Mouse (Mus musculus): ENCODE data around the gene Gm49325.

Gene Gm49325

DNA sequence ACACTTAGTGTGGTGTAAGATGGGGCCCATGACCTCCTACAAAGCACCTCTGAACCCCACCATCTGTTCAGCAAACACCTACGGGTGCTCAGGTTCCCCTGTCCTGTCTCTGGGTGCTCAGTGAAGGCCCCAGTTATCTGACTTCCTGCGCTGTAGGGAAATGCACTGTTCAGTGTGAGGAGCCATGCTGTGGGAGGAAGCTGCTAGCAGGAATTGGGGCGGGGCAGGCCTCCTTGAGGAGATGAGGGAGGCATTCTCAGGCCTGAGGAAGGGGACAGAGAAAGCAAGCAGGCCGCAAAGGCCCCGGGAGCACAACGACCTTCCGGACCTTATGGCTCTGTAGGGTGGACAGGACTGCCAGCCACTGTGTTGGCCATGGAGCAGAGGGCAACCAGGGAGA is 16.9 kb upstream of the Gm49325 start:
- DNase-seq (ENCODE audit: low spot score in 2 of 2), result no peak

DNA sequence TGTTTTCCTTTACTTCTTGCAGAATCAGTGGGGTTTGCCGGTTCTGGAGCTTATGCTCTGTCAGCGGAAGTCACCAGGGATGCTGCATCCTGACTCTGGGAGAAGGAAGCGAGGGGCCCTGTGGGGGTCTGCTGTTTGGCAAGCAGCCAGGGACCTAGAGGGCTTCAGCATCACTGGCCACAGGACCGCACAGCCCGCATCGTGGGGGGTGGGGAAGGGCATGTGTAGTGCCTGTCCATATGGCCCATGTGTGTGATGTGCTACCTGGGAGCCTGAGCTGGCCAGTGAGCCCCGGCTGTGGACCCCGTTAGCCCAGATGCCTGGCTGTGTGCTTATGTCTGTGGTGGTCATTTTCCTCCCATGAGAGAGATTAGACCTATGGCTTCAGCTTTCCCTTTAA is 16.2 kb upstream of the Gm49325 start:
- no peak for DNase-seq (ENCODE audit: low spot score in 2 of 2)

DNA sequence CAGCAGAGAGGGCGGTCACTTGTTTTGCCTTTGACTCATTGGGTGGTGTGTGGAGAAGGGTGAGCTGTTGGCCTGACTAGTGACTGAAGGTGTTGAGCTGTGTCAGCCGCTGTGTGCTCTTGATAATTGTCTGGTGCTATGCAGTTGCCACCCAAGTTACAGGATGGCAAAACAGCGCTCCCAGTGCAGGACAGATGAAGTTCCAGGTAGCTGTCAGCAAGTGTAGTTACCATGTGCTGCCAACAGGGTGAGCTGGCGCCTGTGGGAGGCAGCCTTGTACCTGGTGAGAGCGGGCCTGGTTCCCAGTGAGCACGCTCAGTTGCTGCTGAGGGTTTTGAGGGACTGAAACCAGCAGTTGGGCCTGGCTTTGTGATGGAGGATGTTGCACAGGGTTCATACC is 15.2 kb upstream of the Gm49325 start:
- DNase-seq (ENCODE audit: low spot score in 2 of 2), result peak; percentile 39 to 63

DNA sequence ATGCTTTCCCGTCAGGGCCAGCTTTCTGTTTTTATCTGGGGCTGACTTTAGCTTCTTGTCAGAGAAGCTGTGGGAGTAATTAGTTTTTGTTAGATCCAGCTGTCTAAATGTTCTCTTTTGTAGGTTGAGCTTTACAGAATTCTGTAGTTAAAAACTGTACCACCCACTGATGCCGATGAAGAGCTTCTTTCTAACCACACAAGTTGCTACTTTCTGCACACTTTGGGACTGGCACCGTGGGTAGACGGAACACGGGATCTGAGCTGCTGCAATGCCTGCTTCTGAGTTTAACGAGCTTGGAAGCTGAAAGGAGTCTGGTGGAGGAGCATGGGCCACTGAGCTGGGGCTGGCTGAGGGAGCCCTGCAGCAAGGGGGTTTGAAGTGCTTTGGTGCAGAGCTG is 14.5 kb upstream of the Gm49325 start:
- DNase-seq (ENCODE audit: low spot score in 2 of 2), result no peak

DNA sequence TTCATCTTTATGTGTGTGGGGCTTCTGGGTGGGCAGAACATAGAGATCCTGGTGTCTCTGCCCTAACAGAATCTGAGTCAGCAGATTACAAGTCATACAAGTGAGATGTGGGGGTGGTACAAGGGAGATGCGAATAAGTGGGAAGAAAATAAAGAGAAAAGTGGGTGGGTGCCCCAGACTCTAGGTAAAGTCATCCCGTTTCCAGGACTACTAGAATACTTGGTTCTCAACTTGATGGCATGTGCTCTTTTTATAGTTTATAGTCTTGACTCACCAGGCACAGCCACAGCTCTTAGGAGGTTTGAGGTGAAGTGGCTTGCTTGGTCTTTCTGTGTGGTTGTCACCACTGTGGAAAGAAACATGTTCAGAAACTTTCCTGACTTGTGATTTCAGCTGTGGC is 9.9 kb upstream of the Gm49325 start:
- DNase-seq (ENCODE audit: low spot score in 2 of 2), result no peak

DNA sequence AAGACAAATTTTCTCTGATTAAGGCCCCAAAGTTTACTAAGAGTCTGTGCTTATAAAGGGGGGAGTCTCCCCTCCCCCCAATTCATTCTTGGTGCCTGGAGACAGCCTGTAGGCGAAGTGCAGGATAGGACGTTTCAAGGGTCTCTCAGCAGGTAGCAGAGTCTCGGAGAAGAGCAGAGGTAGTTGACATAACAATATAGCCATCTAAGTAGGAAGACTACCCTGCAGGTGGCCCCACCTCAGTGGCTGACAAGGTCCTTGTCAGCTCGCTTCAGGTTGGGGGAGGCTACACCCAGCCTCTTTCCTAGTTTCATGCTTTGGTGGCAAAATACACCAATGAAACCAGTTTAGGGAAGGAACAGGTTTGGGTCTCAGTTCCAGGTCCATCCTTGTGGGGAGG is 3.0 kb upstream of the Gm49325 start:
- no peak for DNase-seq (ENCODE audit: low spot score in 2 of 2)

DNA sequence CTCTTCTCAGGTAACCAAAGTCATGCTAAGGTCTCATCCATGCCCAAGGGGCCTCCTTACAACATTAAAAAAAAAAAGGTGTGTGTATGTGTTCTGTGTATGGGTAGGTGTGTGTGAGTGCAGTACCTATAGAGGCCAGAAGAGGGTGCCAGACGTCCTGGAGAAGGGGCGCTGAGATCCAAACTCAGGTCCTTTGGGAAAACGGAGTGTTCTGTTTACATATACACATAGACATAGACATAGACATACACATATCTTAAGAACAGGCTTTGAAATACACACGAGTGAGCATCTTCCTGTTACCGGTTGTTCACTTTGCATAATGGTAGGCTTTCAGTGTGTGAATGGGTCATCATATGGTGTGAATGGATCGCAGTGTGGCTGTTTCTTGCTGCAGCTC is 1.9 kb upstream of the Gm49325 start:
- DNase-seq (ENCODE audit: low spot score in 2 of 2), result no peak

DNA sequence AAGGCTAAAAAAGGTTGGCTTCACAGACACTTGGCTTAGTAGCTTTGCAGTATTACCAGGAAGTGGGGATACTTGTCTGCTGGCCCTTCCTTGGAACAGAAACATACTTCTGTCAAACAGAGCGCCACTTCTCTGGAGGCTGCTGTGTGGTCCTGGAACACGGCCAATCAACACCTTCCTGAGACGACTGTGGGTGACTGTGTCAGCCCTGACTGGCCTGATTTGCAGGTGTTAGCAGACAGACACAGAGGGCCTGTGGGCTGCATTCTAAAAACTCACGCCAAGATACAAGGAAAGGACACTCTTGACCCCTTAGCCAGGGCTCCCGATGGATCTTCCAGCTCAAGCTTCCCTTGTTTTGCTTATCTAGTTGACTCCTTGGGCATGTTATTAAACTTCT is 1.0 kb upstream of the Gm49325 start:
- no peak for DNase-seq (ENCODE audit: low spot score in 2 of 2)

DNA sequence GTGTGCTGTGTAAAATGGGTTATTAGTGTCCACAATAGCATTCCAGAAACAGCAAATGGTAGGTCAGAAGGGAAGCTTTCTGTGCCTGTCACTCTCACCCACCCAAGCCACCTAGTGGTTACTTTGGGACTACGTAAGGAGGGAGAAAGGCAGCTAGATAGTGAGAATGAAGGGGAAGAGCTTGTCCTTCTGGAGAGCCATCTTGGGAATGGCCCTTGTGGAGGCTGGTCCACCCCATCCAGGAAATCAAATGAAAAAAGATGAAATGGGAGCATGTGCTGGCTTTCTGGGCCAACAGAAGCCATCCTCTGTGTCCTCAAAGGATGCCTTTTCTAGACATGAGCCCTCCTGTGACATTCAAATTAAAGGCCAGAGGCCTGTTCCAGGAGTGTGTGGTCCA is 629 bp upstream of the Gm49325 start:
- DNase-seq (ENCODE audit: low spot score in 2 of 2), result no peak

DNA sequence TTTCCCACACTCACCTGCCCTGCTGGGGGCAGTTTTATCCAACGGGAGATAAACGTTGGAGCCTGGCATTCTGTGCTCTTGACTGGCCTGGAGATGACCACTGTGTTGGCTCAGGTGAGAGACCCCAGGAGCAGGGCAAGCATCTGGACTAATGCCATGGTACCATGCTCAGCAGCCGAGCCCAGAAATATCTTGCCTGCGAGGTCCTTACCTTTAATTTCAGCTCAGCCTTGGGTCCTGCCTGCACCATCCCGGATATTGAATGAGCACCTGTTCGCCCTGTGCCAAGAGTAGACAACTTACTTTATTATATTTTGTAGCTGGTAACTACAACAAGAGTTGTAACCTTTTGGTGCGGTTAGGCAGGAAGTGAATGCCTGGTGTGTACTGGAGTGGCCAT is 858 bp downstream of the Gm49325 start:
- DNase-seq (ENCODE audit: low spot score in 2 of 2), result no peak

DNA sequence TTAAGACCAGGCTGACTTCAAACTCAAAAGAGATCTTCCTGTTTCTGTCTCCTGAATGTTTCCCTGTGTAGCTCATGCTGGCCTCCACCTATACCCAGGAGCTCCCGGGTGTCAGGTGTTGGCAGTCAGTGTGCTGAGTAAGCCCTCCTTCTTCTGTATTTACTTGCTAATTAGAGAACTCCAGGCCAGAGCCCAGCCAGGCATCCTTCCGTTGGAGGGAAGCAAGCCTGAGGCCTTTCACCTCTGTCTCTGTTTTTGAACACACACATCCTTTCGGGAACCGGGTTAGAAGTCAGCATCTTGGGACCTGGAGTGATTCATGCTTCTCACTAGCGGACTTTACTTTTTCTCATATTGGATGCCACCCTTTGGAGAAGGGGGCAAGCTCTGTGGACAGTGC is 1.4 kb downstream of the Gm49325 start:
- DNase-seq (ENCODE audit: low spot score in 2 of 2), result no peak

DNA sequence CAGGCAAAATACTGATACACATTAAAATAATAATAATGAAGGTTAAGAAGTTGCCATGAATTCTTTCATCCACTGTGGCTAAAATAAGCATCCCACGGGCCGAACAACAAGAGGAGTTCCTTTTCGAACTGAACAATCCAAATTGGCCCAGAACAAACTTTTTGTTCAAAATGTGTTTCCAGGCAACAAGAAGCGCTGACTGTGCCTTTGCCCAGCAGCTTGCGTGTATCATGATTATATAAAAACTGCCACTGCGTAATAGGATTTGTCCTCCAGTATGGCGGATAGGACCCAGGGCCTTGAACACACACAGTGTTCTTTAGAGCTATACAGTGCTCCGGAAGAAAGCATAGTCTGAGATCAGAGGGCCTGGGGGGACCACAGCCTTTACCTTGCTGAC is 2.6 kb downstream of the Gm49325 start:
- no peak for DNase-seq (ENCODE audit: low spot score in 2 of 2)

DNA sequence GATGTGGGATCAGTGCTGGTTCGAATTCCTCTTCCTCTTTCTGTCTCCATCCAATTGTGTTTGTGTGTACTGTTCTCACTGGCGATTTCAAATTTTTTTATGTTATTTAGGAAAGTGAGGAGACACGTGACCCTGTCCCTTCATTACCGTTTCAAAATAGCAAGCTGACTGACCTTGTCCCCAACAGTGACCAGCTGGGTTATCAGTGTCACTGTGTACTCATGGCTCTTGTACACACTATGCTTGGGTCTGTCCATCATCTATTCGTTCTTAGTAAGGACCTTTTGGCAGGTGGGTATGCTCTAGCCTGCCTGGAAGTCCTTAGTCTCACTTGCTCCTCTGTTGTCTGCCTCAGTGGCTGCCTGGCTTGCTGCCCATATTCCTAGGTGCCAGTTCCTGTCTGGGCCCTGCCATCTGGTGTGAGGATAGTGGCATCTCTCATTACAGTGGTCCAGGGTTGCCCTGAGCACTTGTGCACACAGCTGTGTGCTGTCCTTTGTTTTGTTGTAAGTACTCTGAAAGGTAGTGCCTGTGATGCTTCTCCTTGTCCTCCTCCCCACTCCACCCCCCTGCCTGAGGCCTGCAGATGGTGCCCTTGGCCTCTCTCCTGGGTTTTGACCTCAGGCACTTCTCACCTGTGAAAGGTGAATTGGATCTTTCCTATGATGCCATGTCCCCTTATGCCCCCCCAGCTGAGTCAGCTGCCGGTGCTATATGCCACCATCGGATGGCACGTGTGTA is 4.4 kb downstream of the Gm49325 start:
- DNase-seq (ENCODE audit: low spot score in 2 of 2), result no peak

DNA sequence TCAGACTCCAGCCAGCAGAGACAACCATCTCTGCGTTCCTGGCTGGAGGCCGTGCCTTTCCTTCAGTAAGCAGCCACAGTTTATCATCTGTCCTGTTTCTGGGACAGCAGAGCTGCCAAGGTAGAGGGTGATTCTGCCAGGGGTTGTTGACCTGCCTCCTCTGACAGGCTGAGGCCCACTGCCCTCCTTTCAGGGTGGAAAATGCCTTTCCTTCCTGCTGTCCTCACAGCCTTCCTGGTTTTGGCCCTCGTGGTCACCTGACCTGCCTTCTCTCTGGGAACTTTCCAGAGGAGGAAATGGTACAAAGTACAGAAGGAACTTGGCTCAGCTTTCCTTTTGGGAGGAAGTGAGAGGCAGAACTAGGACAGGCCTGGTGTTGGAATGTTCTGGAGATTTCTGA is 7.4 kb downstream of the Gm49325 start:
- no peak for DNase-seq (ENCODE audit: low spot score in 2 of 2)

DNA sequence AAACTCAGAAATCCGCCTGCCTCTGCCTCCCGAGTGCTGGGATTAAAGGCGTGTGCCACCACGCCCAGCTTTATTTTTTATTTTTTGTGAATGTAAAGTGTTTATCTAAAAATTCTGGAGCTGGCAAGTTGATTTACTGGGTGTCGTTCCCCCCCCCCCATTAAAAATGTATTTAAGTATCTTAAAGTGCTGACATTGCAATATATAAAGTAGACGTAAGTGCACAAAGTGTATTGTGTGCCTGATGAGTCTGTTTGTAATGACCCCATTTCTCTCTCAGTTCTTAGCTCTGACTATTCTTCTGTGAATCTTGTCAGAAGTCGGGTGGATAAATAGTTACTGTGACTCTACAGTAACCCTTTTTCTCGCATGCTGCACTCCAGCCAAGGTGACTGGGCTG is 9.7 kb downstream of the Gm49325 start:
- DNase-seq (ENCODE audit: low spot score in 2 of 2), result no peak

DNA sequence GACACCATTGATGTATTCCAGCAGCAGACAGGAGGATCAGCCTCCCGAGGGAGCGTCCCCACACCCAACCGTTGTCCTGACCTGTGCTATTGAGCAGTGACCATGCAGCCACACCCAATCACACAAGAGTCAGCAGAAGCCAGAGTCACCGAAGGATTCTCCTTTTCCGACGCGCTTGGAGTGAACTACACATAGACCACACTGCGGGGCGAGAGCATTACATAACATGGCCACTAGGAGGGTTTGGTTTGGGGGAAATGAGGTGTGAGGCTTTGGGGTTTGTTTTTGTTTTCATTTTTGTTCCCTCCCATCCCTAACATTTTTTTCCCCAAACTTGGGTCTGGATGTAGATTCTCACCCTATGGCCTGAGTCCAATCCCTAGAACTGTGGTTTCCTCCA is 10.2 kb downstream of the Gm49325 start:
- DNase-seq (ENCODE audit: low spot score in 2 of 2), result no peak

DNA sequence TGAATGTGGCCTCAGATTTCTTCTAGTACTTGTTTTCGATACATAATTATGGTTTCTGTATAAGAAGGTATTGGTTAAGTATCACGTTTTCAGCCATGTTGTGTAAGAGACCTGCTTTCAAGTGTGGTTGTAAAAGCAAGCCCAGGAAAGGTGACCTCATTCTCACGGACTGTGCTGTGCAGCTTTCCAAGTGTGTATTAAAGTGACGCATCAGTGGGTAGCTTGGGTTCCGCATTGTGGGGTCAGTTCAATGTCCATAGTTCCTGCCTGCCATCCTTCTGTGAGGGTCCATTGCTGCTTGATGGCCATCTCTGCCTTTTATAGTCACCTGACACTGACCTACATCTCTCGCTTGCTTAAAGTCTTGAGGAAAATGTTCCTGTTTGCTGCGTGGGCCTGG is 10.9 kb downstream of the Gm49325 start:
- DNase-seq (ENCODE audit: low spot score in 2 of 2), result no peak

DNA sequence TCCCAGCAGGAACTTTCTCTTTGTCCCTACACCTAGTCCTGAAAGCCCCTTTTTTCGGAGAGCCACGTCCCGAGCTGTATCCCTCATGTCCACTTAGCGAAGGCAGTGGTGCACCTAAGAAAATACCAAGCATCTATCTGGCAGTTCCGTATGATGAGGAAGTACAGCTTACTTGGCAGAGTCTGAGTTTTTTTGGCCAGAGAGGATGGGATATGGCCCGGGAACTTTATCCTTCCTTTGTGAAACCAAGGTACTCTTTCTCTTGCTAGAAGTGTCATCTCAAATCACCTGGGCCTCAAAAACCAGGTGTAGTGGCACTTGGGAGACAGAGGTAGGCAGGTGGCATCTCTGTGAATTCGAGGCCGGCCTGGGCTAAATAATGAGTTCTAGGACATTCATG is 15.5 kb downstream of the Gm49325 start:
- no peak for DNase-seq (ENCODE audit: low spot score in 2 of 2)

DNA sequence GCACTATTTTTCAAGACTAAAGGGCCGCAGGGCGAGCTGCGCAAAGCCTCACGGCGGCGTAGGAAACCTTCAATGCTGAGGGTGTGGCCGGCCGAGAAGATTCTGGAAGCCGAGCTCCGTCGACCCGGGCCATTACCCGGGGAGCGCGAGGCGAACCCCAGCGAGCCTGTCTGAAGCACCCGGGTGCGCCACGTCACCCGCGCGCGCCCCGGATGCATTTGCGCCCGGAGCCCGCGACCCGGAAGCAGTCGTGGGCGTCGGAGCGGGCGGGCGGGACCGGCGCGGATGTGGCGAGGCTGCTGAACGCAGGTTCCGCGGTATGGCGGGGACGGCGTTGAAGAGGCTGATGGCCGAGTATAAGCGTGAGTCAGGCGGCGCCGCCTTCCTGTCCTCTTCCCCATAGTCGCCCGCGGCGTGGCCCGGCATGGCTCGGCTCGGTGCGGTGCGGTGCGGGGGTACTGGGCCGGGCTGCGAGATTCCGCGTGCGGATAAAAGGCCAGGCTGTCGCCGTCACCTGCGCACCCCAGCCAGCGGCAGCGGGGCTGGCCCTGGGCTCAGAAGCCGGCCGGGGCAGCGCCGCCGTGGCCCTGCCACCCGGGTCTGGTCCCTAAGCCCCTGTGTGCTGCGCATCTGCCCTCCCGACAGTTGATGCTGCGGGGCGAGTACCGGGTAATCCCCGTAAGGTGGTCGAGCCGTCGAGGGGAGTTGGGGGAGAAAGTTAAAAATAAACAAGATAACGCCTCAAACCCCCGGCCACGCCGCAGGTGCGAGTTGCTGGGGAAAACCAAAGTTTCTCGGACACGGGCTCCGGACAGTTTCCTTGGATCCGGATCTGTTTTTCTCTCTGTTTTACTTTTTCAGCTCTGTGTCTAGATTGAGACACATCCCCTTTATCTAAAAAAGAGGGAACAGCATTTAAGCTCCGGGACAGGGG is 16.3 kb downstream of the Gm49325 start, which contains the start of gene Ube2g2:
TSS of gene Ube2g2 (plus strand) at position 221 of the 934 bp plus-strand sequence.
- peak; percentile 91 to 92 for DNase-seq (ENCODE audit: low spot score in 2 of 2)

DNA sequence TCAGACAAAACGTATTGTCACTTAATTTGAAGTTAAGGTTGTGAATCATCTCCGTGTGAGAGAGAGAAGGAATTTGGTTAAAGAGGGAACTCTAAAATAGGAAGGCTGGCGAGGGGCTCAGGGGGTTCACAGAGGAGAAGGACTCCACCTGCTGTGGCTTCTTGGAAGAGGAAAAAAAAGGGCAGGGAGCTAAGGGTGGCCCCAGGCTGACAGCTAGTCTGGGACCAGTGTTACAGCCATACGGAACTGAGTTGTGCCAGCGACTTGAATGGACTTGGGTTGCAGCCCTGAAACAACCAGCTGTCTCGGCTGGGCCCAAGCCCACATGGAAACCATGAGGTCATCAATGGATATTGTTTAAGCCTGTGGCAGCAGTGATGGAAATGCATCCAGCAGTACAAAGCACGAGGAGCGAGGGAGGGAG is 17.1 kb downstream of the Gm49325 start:
- DNase-seq (ENCODE audit: low spot score in 2 of 2), result peak in 1 of 2 experiments; percentile 53

DNA sequence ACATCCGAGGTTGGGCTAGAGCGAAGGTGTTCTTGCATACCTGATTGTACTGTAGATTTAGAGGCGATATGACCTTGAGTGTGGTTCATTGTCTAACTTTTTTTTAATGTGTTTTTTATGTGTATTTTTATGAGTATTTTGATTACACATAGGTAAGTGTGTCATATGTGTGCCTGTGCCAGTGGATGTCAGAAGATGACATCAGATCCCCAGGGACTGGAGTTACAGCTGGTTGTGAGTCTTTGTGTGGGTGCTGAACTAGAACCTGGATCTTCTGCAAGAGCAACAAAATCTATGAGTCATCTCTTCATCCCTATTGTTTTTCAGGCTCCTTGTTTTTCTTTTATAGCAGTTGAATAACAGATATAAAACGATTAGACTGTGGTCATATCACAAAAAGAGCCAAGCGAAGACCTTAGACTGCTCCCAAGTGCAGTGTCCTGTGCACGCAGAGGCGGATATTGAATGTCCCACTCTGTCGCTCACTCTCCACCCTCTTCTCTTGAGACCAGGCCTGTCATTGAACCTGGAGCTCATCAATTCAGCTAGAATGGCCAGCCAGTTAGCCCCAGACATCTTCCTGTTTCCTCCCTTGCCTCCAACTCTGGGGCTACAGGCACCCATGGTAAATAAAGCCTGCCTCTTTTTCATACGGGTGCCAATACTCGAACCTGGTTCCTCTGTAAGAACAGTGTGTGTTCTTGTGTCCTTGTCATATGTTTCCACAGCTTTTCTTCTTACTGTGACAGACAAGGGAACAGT is 17.8 kb downstream of the Gm49325 start:
- DNase-seq (ENCODE audit: low spot score in 2 of 2), result no peak

DNA sequence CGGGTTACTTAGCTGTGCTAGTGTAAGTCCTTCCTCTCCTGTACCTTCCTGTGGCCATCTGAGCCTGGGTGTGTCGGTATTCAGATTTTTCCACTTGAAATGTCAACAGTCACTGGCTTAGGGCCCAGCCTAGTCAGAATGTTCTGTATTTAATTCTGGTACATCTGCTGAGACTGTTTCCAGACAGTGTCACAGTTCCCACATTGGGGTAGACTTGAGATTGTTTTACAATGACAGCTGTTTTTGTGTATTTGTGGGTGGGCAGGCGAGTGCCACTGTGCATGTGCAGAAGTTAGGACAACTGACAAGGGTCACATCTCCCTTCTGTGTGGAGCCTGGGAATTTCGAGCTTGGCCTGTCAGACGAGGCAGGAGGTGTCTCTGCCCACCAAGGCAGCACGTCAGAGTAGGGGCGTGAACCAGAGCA is 18.6 kb downstream of the Gm49325 start:
- DNase-seq (ENCODE audit: low spot score in 2 of 2), result peak; percentile 46 to 64

All from urinary bladder, postnatal 36 days (tissue).